Mouse (Mus musculus): ENCODE measurements around the gene Hcrtr2. TPM values are rescaled to one million over a fixed set of nuclear protein-coding genes. Genes with fewer than 3 reads are reported as not detected.

Hcrtr2 gene
- polyA plus RNA-seq, 2 experiments = 0.24 to 0.32 TPM

DNA sequence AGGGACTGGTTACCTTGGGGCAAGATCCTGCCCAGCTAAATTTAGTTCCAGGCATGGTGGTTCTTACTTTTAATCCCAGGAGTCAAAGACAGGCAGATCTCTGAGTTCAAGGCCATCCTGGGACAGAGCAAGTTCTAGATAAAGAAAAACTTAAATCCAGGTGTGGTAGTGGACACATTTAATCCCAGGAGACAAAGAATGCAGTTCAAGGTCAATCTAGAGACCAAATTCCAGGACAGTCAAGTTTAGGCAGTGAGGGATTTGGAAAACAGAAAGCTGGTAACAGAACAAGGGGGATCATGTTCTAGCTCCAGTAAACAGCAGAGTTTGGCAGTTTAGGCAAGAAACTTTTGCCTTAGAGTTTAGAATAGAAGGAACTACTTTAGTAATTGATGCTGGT, 8.6 kb downstream of the Hcrtr2 start:
- Histone ChIP-seq H3K4me1 (ENCODE audit: control insufficient read depth, insufficient read depth, low read length) (no peaks in the 10 kb centered on the region), H3K27me3 (ENCODE audit: control insufficient read depth, insufficient read depth, low read length) (no peaks in the 10 kb centered on the region), H3K4me3 (replicated peaks; ENCODE audit: low read length) (no peak overlapping the region), H3K27ac (replicated peaks; ENCODE audit: low read depth, low read length) (no peak overlapping the region), H3K36me3 (ENCODE audit: control insufficient read depth, insufficient read depth, low read length) (no peaks in the 10 kb centered on the region), H3K9me3 (ENCODE audit: control insufficient read depth, low read length) (no peaks in the 10 kb centered on the region), H3K4me2 (replicated peaks; ENCODE audit: low read depth, low read length, severe bottlenecking) (no peak overlapping the region), H3K9ac (ENCODE audit: low read depth, low read length, severe bottlenecking) (no peak overlapping the region)
- no peak for ATAC-seq (ENCODE audit: low FRiP score, low read depth)
- TF ChIP-seq POLR2A (IDR thresholded peaks at IDR 0.05; ENCODE audit: borderline replicate concordance, extremely low read depth, insufficient read depth, insufficient read length) = no peak
- no peak for DNase-seq (ENCODE audit: low spot score)

DNA sequence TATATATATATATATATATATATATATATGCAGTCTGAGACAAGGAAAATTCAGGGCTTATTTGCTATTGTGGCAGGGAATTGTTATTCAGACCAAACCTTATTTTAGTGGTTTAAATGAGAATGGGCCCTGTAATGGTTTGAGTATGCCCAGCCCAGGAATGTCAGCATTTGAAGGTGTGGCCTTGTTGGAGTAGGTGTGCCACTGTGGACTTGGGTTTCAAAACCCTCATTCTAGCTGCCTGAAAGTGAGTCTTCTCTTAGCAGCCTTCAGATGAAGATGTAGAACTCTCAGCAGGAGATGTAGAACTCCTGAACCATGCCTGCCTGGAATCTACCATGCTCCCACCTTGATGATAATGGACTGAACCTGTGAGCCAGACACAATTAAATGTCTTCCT, 9.7 kb downstream of the Hcrtr2 start:
- no peak for TF ChIP-seq POLR2A (IDR thresholded peaks at IDR 0.05; ENCODE audit: borderline replicate concordance, extremely low read depth, insufficient read depth, insufficient read length)
- Histone ChIP-seq H3K4me3 (replicated peaks; ENCODE audit: low read length) (no peak overlapping the region), H3K27ac (replicated peaks; ENCODE audit: low read depth, low read length) (no peak overlapping the region), H3K4me2 (replicated peaks; ENCODE audit: low read depth, low read length, severe bottlenecking) (no peak overlapping the region), H3K9me3 (ENCODE audit: control insufficient read depth, low read length) (no peaks in the 10 kb centered on the region), H3K4me1 (ENCODE audit: control insufficient read depth, insufficient read depth, low read length) (no peaks in the 10 kb centered on the region), H3K36me3 (ENCODE audit: control insufficient read depth, insufficient read depth, low read length) (no peaks in the 10 kb centered on the region), H3K27me3 (ENCODE audit: control insufficient read depth, insufficient read depth, low read length) (no peaks in the 10 kb centered on the region), H3K9ac (ENCODE audit: low read depth, low read length, severe bottlenecking) (no peak overlapping the region)
- DNase-seq (ENCODE audit: low spot score) (no peak), ATAC-seq (ENCODE audit: low FRiP score, low read depth) (no peak)

DNA sequence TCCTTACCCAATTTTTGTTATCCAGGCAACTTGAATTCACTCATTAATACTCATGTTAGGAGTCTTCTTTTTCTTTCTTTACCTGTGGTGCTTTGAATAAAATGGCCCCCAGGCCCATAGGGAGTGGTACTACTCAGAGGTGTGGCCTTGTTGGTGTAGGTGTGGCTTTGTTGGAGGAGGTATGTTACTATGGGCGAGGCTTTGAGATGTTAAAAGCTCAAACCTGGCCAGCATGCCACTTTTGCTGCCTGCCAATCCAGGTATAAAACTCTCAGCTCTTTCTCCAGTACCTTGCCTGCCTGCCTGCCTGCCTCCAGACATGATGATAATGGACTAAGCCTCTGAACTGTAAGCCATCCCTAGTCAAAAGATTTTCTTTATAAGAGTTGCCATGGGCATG, 11.4 kb downstream of the Hcrtr2 start:
- Histone ChIP-seq H3K36me3 (ENCODE audit: control insufficient read depth, insufficient read depth, low read length) (no peaks in the 10 kb centered on the region), H3K9me3 (ENCODE audit: control insufficient read depth, low read length) (no peaks in the 10 kb centered on the region), H3K4me1 (ENCODE audit: control insufficient read depth, insufficient read depth, low read length) (no peaks in the 10 kb centered on the region), H3K9ac (ENCODE audit: low read depth, low read length, severe bottlenecking) (no peak overlapping the region), H3K4me2 (replicated peaks; ENCODE audit: low read depth, low read length, severe bottlenecking) (no peak overlapping the region), H3K4me3 (replicated peaks; ENCODE audit: low read length) (no peak overlapping the region), H3K27me3 (ENCODE audit: control insufficient read depth, insufficient read depth, low read length) (no peaks in the 10 kb centered on the region), H3K27ac (replicated peaks; ENCODE audit: low read depth, low read length) (no peak overlapping the region)
- no peak for ATAC-seq (ENCODE audit: low FRiP score, low read depth)
- no peak for TF ChIP-seq POLR2A (IDR thresholded peaks at IDR 0.05; ENCODE audit: borderline replicate concordance, extremely low read depth, insufficient read depth, insufficient read length)
- DNase-seq (ENCODE audit: low spot score) = no peak
- WGBS = 50% methylated on average over 1 of the region's 1 CpGs

DNA sequence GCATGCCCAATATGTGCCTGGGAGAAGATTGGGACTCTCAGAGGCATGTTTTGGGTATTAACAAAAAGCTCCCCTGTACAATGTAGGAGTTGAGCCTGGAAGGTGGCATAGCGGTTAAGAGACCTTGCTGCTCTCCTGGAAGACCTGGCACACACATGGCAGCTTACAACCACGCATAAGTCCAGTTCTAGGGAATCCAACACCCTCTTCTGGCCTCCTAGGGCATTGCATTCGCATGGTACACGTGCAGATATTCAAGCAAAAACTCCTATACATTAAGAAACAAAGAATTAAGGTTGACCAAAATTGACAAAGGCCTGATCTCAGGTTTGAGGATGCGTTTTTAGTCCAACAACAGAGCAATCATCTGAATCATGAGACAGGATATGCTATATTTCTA, 32.3 kb downstream of the Hcrtr2 start:
- Histone ChIP-seq H3K27me3 (ENCODE audit: control insufficient read depth, insufficient read depth, low read length) (no peaks in the 10 kb centered on the region), H3K4me3 (replicated peaks; ENCODE audit: low read length) (no peak overlapping the region), H3K9me3 (ENCODE audit: control insufficient read depth, low read length) (no peaks in the 10 kb centered on the region), H3K4me1 (ENCODE audit: control insufficient read depth, insufficient read depth, low read length) (no peaks in the 10 kb centered on the region), H3K36me3 (ENCODE audit: control insufficient read depth, insufficient read depth, low read length) (no peaks in the 10 kb centered on the region), H3K4me2 (replicated peaks; ENCODE audit: low read depth, low read length, severe bottlenecking) (no peak overlapping the region), H3K9ac (ENCODE audit: low read depth, low read length, severe bottlenecking) (no peak overlapping the region), H3K27ac (replicated peaks; ENCODE audit: low read depth, low read length) (no peak overlapping the region)
- WGBS = 71% methylated on average over 5 of the region's 5 CpGs
- no peak for ATAC-seq (ENCODE audit: low FRiP score, low read depth)
- no peak for DNase-seq (ENCODE audit: low spot score)
- TF ChIP-seq POLR2A (IDR thresholded peaks at IDR 0.05; ENCODE audit: borderline replicate concordance, extremely low read depth, insufficient read depth, insufficient read length) = no peak

DNA sequence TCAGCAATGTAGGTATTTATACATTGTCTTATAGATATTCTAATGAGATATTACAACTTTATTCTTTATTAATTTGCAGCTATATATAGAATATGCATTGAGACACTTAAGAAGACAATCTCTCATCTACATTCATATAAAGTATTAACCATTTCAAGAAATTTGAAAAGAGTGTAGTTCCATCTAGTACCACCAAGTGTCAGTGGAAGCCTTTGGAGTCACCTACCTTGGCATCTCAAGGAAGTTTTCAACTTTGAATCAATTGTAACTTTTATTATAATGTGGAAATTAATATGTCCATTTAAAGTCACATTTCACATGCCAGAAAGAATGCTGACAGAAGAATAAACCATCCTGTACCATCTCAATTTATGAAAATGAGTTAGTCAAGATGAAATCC, 52.8 kb downstream of the Hcrtr2 start:
- H3K4me2 ChIP-seq (replicated peaks; ENCODE audit: low read depth, low read length, severe bottlenecking) = no peak overlapping the region
- H3K4me3 ChIP-seq (replicated peaks; ENCODE audit: low read length) = no peak overlapping the region
- H3K36me3 ChIP-seq (ENCODE audit: control insufficient read depth, insufficient read depth, low read length) = no peaks in the 10 kb centered on the region
- no peak for ATAC-seq (ENCODE audit: low FRiP score, low read depth)
- no peak for TF ChIP-seq POLR2A (IDR thresholded peaks at IDR 0.05; ENCODE audit: borderline replicate concordance, extremely low read depth, insufficient read depth, insufficient read length)
- no peak overlapping the region for H3K9ac ChIP-seq (ENCODE audit: low read depth, low read length, severe bottlenecking)
- H3K4me1 ChIP-seq (ENCODE audit: control insufficient read depth, insufficient read depth, low read length) = no peaks in the 10 kb centered on the region
- H3K9me3 ChIP-seq (ENCODE audit: control insufficient read depth, low read length) = no peaks in the 10 kb centered on the region
- no peak overlapping the region for H3K27ac ChIP-seq (replicated peaks; ENCODE audit: low read depth, low read length)
- DNase-seq (ENCODE audit: low spot score) = no peak
- no peaks in the 10 kb centered on the region for H3K27me3 ChIP-seq (ENCODE audit: control insufficient read depth, insufficient read depth, low read length)

DNA sequence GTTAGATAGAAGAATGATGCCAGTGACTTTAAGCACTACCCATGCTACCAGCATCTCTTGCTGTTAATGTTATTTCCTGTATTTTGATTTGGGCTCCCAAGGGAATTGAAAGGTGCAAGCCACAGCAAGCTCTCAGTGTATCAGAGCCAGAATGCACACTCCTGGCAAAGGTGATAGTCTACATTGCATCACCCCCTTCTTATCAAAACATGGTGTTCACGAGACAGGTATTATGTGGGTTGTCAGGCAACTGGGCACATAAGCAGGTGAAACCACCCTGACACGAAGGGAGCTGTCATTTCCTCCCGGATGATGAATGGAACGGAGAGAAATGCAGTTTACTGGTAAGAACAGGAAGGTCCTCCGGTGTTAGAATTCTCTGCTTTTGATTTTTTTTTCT, 65.9 kb downstream of the Hcrtr2 start:
- H3K9me3 ChIP-seq (ENCODE audit: control insufficient read depth, low read length) = no peaks in the 10 kb centered on the region
- no peak for ATAC-seq (ENCODE audit: low FRiP score, low read depth)
- no peak overlapping the region for H3K9ac ChIP-seq (ENCODE audit: low read depth, low read length, severe bottlenecking)
- 75% methylated on average over 5 of the region's 5 CpGs for WGBS
- H3K27me3 ChIP-seq (ENCODE audit: control insufficient read depth, insufficient read depth, low read length) = no peaks in the 10 kb centered on the region
- H3K4me3 ChIP-seq (replicated peaks; ENCODE audit: low read length) = no peak overlapping the region
- H3K27ac ChIP-seq (replicated peaks; ENCODE audit: low read depth, low read length) = no peak overlapping the region
- no peak overlapping the region for H3K4me2 ChIP-seq (replicated peaks; ENCODE audit: low read depth, low read length, severe bottlenecking)
- H3K4me1 ChIP-seq (ENCODE audit: control insufficient read depth, insufficient read depth, low read length) = no peaks in the 10 kb centered on the region
- no peak for TF ChIP-seq POLR2A (IDR thresholded peaks at IDR 0.05; ENCODE audit: borderline replicate concordance, extremely low read depth, insufficient read depth, insufficient read length)
- DNase-seq (ENCODE audit: low spot score) = no peak
- H3K36me3 ChIP-seq (ENCODE audit: control insufficient read depth, insufficient read depth, low read length) = no peaks in the 10 kb centered on the region
